Mouse (Mus musculus) cerebellum, postnatal 10 days (tissue): ENCODE data around the gene Trp63.

Experiments
- DNase-seq, 2 experiments: peaks; one replicate each; pipeline ENCODE4 v3.0.0; 2021; ENCODE audit warnings: mixed read lengths in 2 of 2

The Trp63 gene

DNA sequence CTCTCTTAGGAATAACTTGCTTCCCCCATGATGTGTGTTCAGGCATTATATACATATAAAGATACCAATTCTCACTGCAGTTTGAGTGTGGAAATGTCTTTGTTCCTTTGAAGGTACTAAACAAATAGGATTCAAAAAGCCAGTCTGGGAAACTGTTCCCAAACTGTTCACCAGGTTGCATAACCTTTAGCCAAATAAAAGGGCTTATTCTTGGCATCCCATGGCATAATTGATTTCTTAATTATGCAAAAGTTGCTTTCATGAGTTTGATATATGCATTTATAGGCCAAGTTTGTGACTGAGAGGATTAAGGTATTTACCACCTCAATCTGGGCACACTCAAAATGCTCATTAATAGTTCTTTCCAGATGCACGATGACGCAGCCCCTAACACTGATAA, 192.1 kb downstream of the Trp63 start:
- DNase-seq, result no peak

DNA sequence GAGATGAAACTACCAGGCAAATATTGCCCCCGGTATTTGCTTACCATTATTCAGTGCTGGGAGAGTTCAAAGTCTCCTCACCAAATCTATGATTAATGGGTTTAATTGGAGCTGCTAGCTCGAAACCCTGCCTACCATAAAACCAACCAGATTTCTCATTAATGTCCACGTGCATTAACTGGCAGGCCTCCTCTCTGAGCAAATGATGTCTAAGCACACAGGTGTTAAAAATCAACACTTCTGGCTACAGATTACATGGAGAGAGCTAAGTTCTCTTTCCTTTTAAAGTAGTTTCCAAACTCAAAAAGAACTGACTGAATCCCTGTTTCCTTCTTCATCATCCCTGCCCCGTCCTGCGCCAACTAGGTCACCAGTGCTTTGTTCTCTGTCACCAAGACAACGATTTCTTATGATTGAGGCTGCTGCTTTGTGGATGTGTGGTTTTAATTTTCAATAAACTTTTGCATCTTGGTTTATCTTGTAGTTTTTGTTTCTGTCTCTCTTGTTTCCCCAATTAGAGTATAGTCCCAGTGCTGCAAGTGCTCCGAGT, 193.9 kb downstream of the Trp63 start:
- DNase-seq, result no peak

DNA sequence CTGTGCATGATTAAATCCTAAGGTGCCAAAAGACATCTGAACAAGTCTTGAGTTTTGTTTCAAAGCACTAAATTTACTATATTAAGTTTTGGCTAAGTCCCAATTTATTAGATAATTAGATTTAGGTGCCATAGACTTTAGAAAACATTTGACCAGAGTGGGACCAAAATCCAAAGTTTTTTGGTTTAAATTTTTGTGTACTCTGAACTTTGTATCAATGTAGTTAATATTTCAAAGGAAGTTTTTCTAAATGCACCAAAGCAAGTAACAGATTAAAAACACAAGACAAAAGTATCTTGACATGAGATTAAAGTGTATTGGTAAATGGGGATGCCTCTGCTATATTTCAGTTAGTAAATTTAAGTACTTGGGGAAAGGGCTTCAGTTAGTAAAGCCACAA, 194.6 kb downstream of the Trp63 start:
- DNase-seq, result no peak

DNA sequence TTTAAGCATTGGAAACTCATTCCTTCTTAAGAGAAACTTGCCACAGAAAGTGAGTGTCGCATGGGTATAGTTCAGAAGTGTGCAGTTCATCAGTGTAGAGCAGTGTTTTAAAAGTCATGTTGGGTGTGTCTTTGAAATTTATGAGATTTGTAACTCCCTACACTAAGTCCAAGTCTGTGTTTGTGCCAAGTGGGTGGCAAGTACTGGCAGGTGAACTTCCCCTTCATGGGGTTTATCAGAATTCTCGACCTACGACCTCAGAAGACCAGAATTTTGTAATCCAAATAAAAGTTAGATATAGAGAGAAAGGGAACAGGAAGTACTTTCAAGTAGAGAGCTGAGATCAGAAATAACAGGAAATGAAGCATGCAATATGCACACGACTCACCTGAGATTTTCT, 215.5 kb downstream of the Trp63 start:
- DNase-seq, result no peak

DNA sequence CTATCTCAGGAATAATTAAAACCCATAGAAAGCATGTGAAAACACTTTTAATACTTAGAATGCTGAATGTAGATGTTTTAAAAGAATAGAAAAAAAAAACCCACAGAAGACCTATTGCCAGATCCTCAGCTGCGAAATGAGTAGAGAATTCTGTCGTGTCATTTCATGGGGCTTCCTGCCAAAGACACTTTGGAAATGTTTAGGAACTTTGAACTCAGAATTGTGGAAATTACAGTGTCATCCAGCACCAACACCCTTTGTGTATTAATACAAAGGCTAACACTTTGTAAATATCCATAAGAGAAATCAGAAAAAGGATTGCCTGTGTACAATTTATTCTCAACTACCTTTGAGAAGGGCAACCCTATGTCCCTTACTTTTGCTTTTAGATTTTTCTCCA, 216.1 kb downstream of the Trp63 start:
- DNase-seq, result no peak

DNA sequence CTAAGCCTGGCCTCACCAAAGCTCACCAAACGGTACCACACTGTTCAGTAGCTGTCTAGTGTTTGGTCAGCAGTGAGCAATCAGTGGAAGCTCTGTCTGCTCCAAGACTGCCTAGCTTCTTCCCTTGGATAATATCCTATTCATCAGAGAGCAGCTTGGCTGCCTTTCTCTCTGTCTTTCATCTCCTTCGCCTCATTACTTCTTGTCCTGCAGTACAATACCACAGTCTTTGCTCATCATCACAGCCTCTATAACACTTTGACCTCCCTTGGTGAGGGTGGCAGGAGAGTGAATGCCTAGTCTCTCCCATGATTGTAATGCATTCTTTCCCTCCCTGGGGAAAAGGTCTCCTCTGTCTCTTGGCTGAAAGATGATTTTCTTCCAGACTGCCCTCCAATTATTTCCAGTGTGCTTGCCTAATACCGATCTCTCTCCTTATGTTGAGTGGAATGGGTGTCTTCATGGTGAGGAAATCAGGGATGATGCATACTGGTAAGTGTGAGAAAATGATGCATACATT, 216.9 kb downstream of the Trp63 start:
- DNase-seq, result no peak

DNA sequence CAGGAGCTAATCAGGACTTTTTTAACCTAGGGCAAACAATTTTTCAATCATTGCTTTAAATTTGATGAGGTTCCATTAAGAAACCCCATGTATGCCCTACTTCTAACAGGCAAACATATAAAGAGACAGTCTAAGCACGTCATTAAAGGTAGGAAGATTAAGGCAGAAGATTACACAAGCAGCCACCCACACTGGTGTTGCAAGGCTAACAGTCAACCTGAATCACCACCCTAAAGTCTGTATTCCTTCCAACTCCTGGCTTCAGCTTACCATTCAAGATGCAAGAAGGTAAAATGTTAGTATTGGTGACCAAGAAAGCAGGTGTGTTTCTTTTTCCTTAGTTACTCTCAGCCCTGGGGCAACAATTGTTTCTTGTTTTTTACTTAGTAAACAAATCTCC, 228.6 kb downstream of the Trp63 start:
- no peak for DNase-seq

DNA sequence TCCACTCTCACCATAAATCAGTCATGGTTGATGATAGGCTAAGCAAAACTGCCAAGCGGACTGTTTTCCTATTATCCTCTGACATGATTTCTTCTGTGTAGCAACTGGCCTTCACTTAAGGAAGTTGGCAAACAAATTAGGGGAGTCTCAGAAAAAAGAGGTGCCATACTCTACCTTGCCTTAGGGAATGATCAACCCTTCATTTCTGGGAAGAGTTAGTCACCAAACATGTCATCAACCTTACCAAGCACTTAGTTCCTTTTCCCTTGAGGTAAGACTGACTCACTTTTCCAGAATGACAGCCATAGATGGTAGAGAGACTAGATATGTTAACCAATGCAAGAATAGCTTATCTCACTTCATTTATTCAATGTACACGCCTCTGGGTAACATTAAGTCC, 250.6 kb downstream of the Trp63 start:
- DNase-seq, result no peak
